Mouse (Mus musculus) lung, embryonic 16.5 days (tissue): ENCODE data around the gene Trat1. TPM values are rescaled to one million over a fixed set of nuclear protein-coding genes. Genes with fewer than 3 reads are reported as not detected.
A peak's percentile ranks its signal among the peaks of the same experiment; 100 is the strongest.

ENCODE experiments used
- ATAC-seq: fragments of 200-750 bp; cut with Nextera tagmentation; 2 replicates; pipeline ENCODE4 v1.8.0; 2017; ENCODE audit warnings: low read depth, mild to moderate bottlenecking, moderate library complexity
- H3K27ac ChIP-seq: fragments of 300-500 bp; sonication (generic); 2 replicates; pipeline ENCODE4 v1.5.1; 2014; ENCODE audit warnings: mild to moderate bottlenecking, control low read depth, low read length
- H3K27me3 ChIP-seq: fragments of 300-500 bp; sonication (generic); 2 replicates; pipeline ENCODE4 v1.6.1; 2014; ENCODE audit warnings: low read depth, low read length, mixed read lengths; ENCODE audit not compliant: control insufficient read depth, insufficient read depth
- H3K36me3 ChIP-seq: fragments of 300-500 bp; sonication (generic); 2 replicates; pipeline ENCODE4 v1.6.1; 2014; ENCODE audit warnings: low read length; ENCODE audit not compliant: control insufficient read depth, insufficient read depth
- H3K4me1 ChIP-seq: fragments of 300-500 bp; sonication (generic); replicated peaks from 2 replicates; pipeline ENCODE4 v1.6.1; 2014; ENCODE audit warnings: low read length, mixed read lengths; ENCODE audit not compliant: control insufficient read depth, insufficient read depth
- H3K4me2 ChIP-seq: fragments of 300-500 bp; sonication (generic); 2 replicates; pipeline ENCODE4 v1.6.1; 2014; ENCODE audit warnings: low read depth, low read length, control low read depth
- H3K4me3 ChIP-seq: fragments of 300-500 bp; sonication (generic); 2 replicates; pipeline ENCODE4 v1.5.1; 2014; ENCODE audit warnings: mild to moderate bottlenecking, low read length, control low read depth
- H3K9ac ChIP-seq: fragments of 300-500 bp; sonication (generic); 2 replicates; pipeline ENCODE4 v1.6.1; 2014; ENCODE audit warnings: low read length, control low read depth
- H3K9me3 ChIP-seq: fragments of 300-500 bp; sonication (generic); 2 replicates; pipeline ENCODE4 v1.6.1; 2016; ENCODE audit warnings: low read length; ENCODE audit not compliant: control insufficient read depth
- WGBS: fragments of 180-500 bp; shearing (Covaris S2); extraction: QIAGEN DNeasy Blood & Tissue Kit; methylation state at CpG from one replicate; pipeline ENCODE4 v1.1.7; 2014; 5-methylcytosine and 5-hydroxymethylcytosine counted together
- polyA plus RNA-seq: library from polyadenylated mRNA; unstranded; fragments of >200 nt; fragmentation: Nextera tagmentation; extraction: Ambion mirVana; gene quantifications from 2 replicates; pipeline ENCODE4 v1.2.1, GENCODE M21; 2015

Gene Trat1
- polyA plus RNA-seq, 1 experiment from 2014 or later = 0.65 TPM

- 21% methylated on average over 3 of the region's 3 CpGs for WGBS
- H3K4me2 ChIP-seq = no peak overlapping the region
Measured at GRCm38 (mm10) chr16:48798285-48798684, 26.5 kb upstream of the Trat1 start.

GRCm38 (mm10) chr16:48788704-48789185 lies 16.9 kb upstream of the Trat1 start:
- Histone ChIP-seq H3K27me3 (no peaks in the 10 kb centered on the region), H3K9me3 (no peaks in the 10 kb centered on the region), H3K36me3 (no peaks in the 10 kb centered on the region), H3K9ac (no peak overlapping the region), H3K4me1 (no peaks in the 10 kb centered on the region), H3K4me2 (no peak overlapping the region), H3K4me3 (no peak overlapping the region), H3K27ac (no peak overlapping the region)
- ATAC-seq = 0 out of 2 replicates have a peak, but pooled peaks have one; percentile 10
- 38% methylated on average over 4 of the region's 4 CpGs for WGBS

More at GRCm38 (mm10) chr16:48798285-48798684, 26.5 kb upstream of the Trat1 start:
- Histone ChIP-seq H3K4me1 (no peaks in the 10 kb centered on the region), H3K4me3 (no peak overlapping the region), H3K9ac (no peak overlapping the region), H3K27me3 (no peaks in the 10 kb centered on the region), H3K27ac (no peak overlapping the region), H3K9me3 (no peaks in the 10 kb centered on the region), H3K36me3 (no peaks in the 10 kb centered on the region)
- no peak for ATAC-seq

- H3K9ac ChIP-seq = no peak overlapping the region
- 62% methylated on average over 3 of the region's 3 CpGs for WGBS
Measured at GRCm38 (mm10) chr16:48786258-48786657, 14.4 kb upstream of the Trat1 start.

GRCm38 (mm10) chr16:48777254-48777653 lies 5.4 kb upstream of the Trat1 start:
- H3K9me3 ChIP-seq = no peaks in the 10 kb centered on the region
- H3K27me3 ChIP-seq = no peaks in the 10 kb centered on the region
- no peak for ATAC-seq
- no peak overlapping the region for H3K27ac ChIP-seq
- H3K4me1 ChIP-seq = no peaks in the 10 kb centered on the region
- no peak overlapping the region for H3K4me3 ChIP-seq
- no peak overlapping the region for H3K4me2 ChIP-seq
- H3K9ac ChIP-seq = no peak overlapping the region
- H3K36me3 ChIP-seq = no peaks in the 10 kb centered on the region
- 53% methylated on average over 2 of the region's 2 CpGs for WGBS

More at GRCm38 (mm10) chr16:48786258-48786657, 14.4 kb upstream of the Trat1 start:
- no peaks in the 10 kb centered on the region for H3K4me1 ChIP-seq
- H3K36me3 ChIP-seq = no peaks in the 10 kb centered on the region
- H3K4me3 ChIP-seq = no peak overlapping the region
- no peaks in the 10 kb centered on the region for H3K9me3 ChIP-seq
- ATAC-seq = no peak
- no peak overlapping the region for H3K4me2 ChIP-seq
- H3K27ac ChIP-seq = no peak overlapping the region
- H3K27me3 ChIP-seq = no peaks in the 10 kb centered on the region

- 89% methylated on average over 3 of the region's 3 CpGs for WGBS
- no peaks in the 10 kb centered on the region for H3K4me1 ChIP-seq
- H3K9me3 ChIP-seq = no peaks in the 10 kb centered on the region
Measured at GRCm38 (mm10) chr16:48769183-48769582, 2.6 kb downstream of the Trat1 start.

GRCm38 (mm10) chr16:48760643-48761481 lies 11.0 kb downstream of the Trat1 start:
- no peaks in the 10 kb centered on the region for H3K4me1 ChIP-seq
- 70% methylated on average over 17 of the region's 17 CpGs for WGBS
- H3K4me2 ChIP-seq = no peak overlapping the region
- ATAC-seq = no peak
- no peaks in the 10 kb centered on the region for H3K27me3 ChIP-seq
- H3K36me3 ChIP-seq = no peaks in the 10 kb centered on the region
- H3K9ac ChIP-seq = no peak overlapping the region
- no peaks in the 10 kb centered on the region for H3K9me3 ChIP-seq
- H3K4me3 ChIP-seq = no peak overlapping the region
- H3K27ac ChIP-seq = no peak overlapping the region

More at GRCm38 (mm10) chr16:48769183-48769582, 2.6 kb downstream of the Trat1 start:
- Histone ChIP-seq H3K4me3 (no peak overlapping the region), H3K36me3 (no peaks in the 10 kb centered on the region), H3K4me2 (no peak overlapping the region), H3K27me3 (no peaks in the 10 kb centered on the region), H3K27ac (no peak overlapping the region), H3K9ac (no peak overlapping the region)
- no peak for ATAC-seq

- WGBS = 11% methylated on average over 26 of the region's 26 CpGs
- H3K27me3 ChIP-seq = no peaks in the 10 kb centered on the region
- no peaks in the 10 kb centered on the region for H3K36me3 ChIP-seq
- no peak overlapping the region; the same call in 1 of the 2 replicates for H3K9ac ChIP-seq
- no peak; the same call in 1 of the 2 replicates for ATAC-seq
- no peaks in the 10 kb centered on the region for H3K9me3 ChIP-seq
- H3K4me3 ChIP-seq = peak overlapping the region; percentile 26
- H3K4me1 ChIP-seq = no peaks in the 10 kb centered on the region
- H3K27ac ChIP-seq = no peak overlapping the region
- H3K4me2 ChIP-seq = peak overlapping the region; percentile 53
Measured at GRCm38 (mm10) chr16:48750145-48750827, 21.5 kb downstream of the Trat1 start.

- Histone ChIP-seq H3K4me1 (no peaks in the 10 kb centered on the region), H3K36me3 (no peaks in the 10 kb centered on the region), H3K9me3 (no peaks in the 10 kb centered on the region), H3K9ac (no peak overlapping the region), H3K27me3 (no peaks in the 10 kb centered on the region), H3K27ac (no peak overlapping the region), H3K4me2 (no peak overlapping the region), H3K4me3 (no peak overlapping the region)
- 65% methylated on average over 2 of the region's 2 CpGs for WGBS
- no peak for ATAC-seq
Measured at GRCm38 (mm10) chr16:48745418-48745817, 26.4 kb downstream of the Trat1 start.

- 73% methylated on average over 2 of the region's 2 CpGs for WGBS
- Histone ChIP-seq H3K9ac (no peak overlapping the region), H3K4me3 (no peak overlapping the region)
Measured at GRCm38 (mm10) chr16:48745011-48745410, 26.8 kb downstream of the Trat1 start.

More at GRCm38 (mm10) chr16:48745011-48745410, 26.8 kb downstream of the Trat1 start:
- Histone ChIP-seq H3K36me3 (no peaks in the 10 kb centered on the region), H3K4me2 (no peak overlapping the region), H3K9me3 (no peaks in the 10 kb centered on the region), H3K27me3 (no peaks in the 10 kb centered on the region), H3K27ac (no peak overlapping the region), H3K4me1 (no peaks in the 10 kb centered on the region)
- no peak for ATAC-seq
